Mouse (Mus musculus) cerebellum, adult 9-11 months (tissue): ENCODE measurements around the gene Dok5.
A peak's percentile ranks its signal among the peaks of the same experiment; 100 is the strongest.

Source experiments
- DNase-seq: peaks from one replicate; pipeline ENCODE4 v3.0.0; 2022

Dok5 gene

DNA sequence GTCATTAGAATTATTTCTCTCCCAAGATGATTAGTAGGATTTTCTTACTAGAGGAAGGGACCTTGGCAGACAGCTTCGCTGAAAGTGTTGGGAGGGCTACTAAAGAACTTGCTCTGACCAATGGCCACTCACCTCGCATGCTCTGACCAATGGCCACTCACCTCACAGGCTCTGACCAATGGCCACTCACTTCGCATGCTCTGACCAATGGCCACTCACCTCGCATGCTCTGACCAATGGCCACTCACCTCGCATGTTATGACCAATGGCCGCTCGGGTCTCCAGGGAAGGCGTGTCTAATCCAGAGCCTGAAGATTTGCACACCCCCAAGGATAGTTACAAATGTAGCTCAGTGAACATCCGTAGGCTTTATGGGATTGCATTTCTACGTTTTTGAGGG lies 131.6 kb downstream of the Dok5 start:
- no peak for DNase-seq

DNA sequence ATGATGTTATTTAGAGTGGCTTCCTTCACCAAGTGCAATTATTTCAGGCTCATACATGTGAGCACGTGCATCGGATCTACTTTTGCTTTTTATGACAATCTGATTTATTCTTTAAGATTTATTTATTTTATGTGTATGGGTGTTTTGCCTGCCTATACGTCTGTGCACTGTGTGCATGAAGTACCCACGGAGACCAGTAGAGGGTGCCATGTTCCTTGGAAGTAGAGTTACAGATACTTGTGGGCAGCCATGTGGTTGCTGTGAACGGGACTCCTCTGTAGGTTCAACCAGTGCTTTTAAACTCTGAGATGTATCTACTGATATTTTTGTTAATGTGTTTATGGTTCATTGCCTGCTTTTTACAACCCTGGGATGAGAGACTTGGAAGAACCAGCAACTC lies 132.4 kb downstream of the Dok5 start:
- no peak for DNase-seq

DNA sequence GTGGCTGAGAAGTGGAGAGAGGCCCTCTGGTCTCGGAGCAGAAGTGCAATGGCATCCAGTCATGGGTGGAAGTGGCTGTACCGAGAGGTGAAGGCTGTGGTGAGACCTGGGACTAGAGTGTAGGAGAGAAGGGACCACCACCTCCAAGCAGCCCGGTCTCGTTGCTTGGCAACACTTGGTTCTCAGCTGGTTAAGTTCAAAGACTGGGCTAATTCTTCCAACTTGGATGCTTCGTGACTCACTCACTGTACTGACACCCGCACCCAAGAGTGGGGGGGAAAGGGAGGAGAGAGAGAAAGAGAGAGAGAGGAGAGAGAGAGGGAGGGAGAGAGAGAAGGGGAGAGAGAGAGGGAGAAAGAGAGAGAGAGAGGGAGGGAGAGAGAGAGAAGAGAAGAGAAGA lies 133.2 kb downstream of the Dok5 start:
- no peak for DNase-seq

DNA sequence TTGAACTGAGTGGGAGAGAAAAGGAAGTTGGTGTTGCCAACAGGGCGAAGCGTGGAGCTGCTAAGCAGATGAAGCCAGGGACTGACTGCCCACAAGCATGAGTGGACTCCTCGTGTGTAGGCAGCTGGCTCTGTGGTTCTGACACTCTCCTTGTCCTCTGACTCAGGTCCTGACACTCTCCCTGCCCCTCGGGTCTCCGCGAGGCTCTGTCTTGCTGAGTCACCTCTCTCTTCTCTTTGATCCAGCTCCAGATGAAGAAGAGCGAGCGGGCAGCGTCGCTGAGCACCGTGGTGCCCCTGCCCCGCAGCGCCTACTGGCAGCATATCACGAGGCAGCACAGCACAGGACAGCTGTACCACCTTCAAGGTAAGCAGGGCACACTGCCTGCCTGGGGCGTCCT lies 139.0 kb downstream of the Dok5 start:
- DNase-seq = no peak

DNA sequence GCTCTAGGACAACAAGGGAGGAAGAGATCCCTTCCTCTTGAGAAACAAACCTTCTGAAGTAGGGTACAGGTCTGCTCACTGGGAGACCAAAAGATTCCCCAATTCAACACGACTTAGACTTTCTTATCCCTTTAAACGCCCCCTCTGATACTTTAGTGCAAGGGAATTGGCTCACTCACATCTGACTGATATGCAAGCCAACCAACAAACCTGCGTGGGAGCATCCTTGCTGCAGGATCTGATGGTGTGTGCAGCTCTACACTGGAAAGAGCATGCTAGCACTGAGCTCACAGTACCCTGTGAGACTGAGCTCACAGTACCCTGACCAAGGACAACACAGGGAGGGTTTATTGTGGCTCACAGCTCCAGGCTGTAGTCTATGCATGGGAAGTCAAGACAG lies 139.9 kb downstream of the Dok5 start:
- DNase-seq = no peak

DNA sequence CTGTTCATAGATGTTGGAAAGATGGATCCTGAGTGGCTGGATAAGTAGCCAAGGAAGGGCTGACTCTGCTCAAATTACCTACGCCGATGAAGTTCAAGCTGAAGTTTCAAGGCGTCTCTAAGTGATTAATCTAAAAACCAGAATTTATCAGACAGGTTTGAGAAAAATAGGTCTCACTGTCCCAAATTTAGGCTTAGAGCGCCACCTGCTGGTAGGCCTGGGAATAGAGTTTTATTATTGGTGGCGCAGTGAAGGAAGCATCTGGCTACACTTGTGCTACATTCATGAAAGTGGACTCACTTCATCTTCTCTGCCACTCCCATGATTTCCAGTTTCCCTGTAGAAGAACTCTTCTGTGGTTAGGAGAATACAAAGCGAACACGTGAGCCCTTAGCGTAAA lies 141.8 kb downstream of the Dok5 start:
- peak; percentile 61 for DNase-seq

DNA sequence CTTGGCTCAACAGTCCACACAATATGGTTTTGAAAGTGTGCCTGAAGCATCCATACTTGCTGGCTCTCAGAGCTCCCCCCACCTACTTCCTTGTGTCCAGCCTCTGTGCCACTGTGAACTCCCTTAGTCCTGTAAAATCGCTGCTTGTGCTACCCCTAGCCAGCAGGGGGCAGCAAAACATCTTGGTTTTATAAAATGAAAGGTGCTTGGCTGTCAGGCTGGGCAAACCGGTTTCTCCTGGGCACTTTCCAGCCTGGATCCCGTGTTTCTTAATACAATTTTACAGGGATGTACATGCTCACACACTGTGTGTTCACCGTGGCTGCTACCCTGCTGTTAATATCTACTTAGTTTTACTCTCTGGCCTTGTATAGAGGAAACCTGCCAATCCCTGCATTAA lies 145.9 kb downstream of the Dok5 start:
- peak; percentile 70 for DNase-seq

DNA sequence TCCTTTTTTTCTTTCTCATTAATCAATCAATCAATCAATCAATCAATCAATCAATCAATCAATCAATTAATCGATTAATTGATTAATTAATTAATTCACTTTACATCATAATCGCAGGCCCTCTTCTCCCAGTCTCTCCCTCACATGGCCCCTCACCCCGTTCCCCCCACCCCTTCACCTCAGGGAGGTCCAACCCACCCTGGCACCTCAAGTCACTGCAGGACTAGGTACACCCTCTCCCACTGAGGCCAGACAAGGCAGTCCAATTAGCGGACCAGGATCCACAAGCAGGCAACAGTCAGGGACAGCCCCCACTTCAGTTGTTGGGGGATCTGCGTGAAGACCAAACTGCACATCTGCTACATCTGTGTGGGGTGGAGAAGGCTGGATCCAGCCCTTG lies 146.3 kb downstream of the Dok5 start:
- no peak for DNase-seq

DNA sequence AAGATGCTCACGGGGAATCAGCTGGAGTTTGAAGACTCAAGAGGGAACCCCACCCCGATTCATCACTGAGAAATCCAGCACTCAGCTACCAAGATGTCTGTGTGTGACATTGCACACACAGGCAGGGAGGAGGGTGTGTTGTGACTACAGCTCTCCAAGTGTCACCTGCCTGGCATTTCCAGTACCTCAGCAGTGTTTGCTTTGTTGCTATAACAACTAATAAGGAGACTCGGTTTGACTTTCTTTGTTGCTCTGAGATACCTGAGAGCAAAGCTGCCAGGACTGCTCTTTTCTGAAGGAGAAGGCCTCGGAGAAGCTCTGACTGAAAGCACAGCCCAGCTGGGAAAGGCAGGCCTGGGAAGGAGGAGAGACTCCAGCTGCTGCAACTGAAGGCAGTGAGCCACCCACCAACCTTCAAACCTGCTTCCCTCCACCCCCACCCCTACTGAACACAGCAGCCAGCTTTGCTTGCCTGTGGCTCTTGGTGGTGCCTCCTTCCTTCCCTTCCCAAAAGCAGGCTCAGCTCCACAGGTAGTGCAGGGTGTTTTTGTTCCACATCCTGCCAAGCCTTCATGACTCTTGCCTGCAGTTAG lies 152.7 kb downstream of the Dok5 start:
- DNase-seq = no peak

DNA sequence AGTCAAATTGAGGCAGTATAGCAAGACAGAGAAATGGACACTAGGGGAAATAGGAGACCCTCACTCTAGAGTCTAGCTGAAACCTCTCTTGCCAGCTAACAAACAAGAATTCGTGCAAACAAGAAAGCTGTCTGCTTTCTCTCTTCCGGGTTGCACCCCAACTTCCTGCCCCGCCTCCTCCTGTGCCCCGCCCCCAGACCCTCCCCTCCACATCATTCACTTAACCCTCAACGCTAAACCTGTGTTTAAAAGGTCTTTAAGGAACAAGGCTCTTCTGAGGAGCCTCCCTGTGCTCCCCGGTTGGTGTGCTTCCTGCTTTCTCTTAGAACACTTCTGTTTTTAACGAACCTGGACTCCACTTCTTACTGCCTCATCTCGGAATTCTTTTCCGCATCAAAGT lies 156.4 kb downstream of the Dok5 start:
- DNase-seq = no peak

DNA sequence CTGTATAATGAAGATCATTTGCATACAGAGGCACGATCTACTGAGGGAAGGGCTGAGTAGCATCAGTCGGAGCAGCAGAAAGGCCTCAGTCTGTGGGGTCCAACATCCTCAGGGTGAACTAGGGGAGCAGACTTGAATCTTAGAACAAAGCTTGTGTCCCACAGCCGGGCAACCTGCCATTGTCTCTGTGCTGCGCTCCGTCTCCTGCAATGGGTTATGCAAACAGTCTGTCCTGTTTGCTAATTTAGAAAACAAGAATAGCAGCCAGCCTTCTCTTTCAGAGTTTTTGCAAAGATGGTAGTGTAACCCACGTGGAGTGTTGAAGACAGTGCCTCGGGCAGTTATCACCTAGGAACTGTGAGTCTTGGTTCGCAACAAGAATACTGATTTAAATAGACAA lies 163.5 kb downstream of the Dok5 start:
- DNase-seq = no peak

DNA sequence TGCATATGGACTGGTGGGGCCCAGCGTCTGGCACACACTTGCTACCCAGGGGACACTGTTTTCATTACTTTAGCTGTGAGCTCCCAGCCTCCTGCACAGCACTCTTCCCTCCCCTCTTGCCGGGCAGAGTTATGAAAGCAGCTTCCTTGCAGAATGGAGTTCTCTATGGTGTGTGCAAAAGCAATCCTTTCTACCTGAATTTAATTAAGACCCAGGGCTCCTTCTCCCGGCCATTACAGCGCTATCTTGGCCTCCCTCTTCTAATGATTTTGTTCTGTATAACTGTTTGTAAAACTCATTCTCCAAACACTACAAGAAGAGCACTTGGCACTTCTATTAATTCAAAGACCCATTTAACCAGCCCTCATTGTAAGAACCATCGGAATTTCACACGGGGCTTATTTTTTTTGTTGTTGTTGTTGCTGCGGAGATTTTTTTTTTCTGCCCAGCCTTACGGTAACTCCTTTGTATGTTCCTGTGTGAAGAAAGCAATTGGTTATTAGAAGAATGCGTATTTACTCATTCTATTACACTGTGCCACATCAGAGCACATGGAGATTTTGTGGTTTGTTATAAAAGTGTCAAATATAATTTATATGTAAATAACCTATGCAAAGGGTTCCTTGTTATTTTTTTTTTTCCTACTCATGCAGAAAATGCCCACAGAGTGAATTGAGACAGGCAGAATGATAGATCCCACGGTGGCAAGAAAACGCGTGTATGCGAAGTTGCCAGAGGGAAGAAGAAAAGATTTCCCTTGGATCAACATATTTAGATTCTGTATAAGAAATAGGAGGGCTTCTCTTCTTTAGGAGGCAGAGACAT lies 170.8 kb downstream of the Dok5 start:
- DNase-seq = no peak

DNA sequence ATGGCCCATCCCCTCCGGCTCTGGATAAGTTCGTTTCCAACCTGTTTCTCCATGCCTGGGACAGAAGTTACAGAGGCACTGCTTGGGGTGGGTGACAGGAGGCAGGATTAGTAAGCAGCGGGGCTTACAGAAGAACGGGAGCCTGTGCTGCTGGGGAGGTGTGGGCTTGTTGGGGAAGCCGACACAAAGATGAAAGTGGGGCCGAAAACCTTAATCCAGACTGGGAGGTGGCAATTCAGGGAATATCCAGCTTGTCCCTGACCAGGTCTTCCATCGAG lies 171.4 kb downstream of the Dok5 start:
- no peak for DNase-seq

DNA sequence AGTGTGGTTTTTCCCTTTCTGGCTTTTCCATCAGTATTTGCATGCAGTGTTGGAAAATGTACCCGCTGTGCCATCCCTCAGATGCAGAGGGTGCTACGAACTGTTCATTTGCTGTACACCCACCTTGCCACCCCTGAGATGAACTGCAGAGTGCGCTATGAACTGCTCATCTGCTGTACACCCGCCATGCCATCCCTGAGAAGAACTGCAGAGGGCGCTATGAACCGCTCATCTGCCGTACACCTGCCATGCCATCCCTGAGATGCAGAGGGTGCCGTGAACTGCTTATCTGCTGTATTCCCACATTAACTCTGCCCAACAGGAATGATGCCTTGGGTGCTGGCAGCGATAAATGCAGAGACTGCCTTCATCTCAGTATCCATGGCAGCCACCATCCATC lies 171.8 kb downstream of the Dok5 start:
- DNase-seq = no peak

DNA sequence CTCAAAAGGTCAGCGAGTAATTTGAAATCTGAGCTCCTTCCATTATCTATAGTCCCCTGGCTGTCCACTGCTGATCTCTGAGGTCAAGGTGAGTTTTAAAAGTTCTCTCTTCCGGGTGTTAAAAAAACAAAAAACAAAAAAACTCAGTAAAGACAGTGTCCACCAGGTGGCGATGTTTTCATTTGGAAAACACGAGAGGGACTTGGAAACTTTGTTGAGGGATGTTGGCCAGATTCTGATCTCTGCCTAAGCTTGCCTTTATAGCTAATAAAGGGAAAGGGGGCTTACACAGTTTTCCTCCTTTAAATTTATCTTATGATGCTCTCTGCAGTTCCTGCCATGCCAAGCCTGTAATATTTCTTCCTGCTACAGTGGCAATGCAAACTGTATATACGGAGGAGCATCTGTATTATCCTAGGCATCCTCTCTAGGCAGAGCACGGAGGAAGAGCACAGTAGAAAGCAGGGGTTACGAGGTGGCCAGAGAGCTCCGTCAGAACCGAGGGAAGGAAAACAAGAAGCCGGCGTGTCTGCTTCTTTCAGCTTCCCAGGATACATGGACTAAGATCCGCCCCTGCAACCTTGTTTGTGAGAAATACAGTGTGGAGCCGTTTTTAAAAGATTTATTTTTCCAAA lies 181.1 kb downstream of the Dok5 start:
- DNase-seq = no peak

DNA sequence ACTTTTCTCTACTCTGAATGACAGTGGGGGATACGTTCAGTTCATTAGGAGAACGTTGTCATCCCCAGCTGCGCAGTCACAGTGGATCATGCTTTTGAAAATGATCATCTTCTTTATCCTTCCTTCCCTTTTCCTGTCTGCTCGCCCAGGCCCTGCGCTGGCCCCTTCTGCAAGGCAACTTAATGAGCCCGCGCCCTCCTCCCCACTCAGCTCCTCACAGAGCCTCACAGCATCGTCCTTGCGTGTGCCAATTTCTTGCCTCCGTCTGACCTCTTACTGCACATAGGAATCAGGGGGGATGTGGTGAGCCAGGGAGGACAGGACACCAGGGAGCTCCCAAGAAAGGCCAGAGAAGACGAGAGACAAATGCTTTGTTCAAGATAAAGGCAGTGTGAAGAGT lies 182.3 kb downstream of the Dok5 start:
- DNase-seq = no peak

DNA sequence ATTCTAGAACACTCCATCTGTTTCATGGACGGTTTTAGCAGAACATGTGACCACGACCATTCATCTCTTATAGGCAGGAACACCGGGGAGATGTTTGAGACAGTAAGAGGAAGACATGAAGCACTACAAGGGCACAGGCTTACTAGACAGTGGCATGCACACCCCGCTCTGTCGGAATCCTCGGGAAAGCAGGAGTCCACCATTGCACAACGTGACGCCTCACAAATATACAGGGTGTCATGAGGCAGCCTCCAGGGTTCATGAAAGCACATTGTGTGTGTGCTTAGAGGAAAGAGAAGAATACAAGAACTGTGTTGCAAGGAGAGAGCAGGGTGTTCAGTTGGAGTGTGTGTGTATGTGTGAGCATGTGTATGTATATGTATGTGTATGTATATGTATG lies 184.0 kb downstream of the Dok5 start:
- DNase-seq = no peak

DNA sequence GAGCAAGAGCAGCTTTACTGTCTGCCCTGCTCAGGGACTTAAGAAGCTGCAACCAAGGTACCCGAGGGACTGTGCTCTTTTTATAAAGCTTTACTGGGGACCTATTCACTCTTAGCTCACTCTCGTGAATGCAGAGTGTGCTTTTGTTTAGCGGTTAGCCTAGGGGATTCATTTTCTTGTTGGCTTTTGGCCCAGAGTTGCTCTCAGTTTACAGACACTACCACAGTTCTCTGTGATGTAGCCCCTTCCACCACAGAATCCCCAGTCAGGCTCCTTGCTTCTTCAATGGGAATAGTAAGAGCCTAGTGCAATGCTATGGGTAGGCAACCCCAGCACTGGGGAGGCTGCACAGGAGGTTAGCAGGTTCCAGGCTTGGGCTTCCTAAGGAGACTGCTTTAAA lies 190.7 kb downstream of the Dok5 start:
- no peak for DNase-seq

DNA sequence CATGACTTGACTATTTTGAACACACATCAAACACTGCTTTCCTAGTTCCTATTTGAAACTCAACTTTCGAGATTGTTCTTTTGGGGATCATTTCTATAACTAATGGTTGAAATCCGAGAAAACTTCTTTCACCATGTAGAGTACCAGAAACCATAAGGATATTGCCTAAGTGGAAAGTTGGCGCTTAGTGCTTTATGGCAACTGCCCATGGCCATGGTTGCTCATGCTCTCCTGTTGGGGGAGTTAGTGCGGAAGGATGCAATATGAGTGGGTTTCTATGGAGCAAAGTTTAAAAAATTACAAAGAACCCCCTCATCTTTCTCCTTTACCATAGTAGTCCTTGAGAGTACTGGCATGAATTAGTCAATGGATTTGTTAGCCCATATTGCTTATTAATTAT lies 192.5 kb downstream of the Dok5 start:
- no peak for DNase-seq

DNA sequence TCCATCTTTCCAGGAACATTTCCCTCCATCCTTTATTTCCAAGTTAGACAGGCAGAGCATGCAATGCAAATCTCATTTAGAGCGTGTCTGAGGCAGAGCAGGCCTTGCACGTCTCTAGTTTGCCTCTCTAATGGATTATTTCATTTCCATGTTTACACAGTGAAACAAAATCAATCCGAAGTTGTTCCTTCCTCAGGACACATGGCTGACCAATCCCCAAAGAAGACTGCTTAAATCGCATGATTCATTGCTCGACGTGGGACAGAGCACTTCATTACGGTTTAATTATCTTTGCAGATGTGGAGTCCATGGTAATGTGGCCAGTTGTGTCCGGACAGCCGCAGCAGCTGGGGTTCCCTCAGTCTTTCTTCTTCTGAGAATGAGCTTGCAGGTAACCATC lies 194.6 kb downstream of the Dok5 start:
- DNase-seq = no peak
